Mouse (Mus musculus): ENCODE data around the gene Cdhr5. TPM values are rescaled to one million over a fixed set of nuclear protein-coding genes. Genes with fewer than 3 reads are reported as not detected.
"Not testable (repeated sequence)": the region's sequence is repeated elsewhere in the genome, so short reads cannot be mapped to it uniquely, and the experiment has no call there.

The Cdhr5 gene
- total RNA-seq, 2 experiments from 2014 or later, result not detected

- intact Hi-C loops (cut with DNase I), result no loop called here
- DNase-seq (ENCODE audit: low spot score in 2 of 2), result no peak
Observed at GRCm38 (mm10) chr7:141278766-141279590, 2.4 kb upstream of the Cdhr5 start, which contains the start of gene Sct. Gene Sct (minus strand): TSS chr7:141279133.

GRCm38 (mm10) chr7:141277701-141278678, 1.4 kb upstream of the Cdhr5 start:
- intact Hi-C loops (cut with DNase I), result no loop called here
- DNase-seq (ENCODE audit: low spot score in 2 of 2), result no peak

- intact Hi-C loops (cut with DNase I), result no loop called here
- DNase-seq (ENCODE audit: low spot score in 2 of 2), result no peak
Observed at GRCm38 (mm10) chr7:141275356-141275755, 1.2 kb downstream of the Cdhr5 start.

- intact Hi-C loops (cut with DNase I), result no loop called here
Observed at GRCm38 (mm10) chr7:141270631-141271030, 6.0 kb downstream of the Cdhr5 start.

GRCm38 (mm10) chr7:141269273-141269545, 7.4 kb downstream of the Cdhr5 start:
- intact Hi-C loops (cut with DNase I), result loop anchor here (5.0 kb wide), 1 partner anchor 93 kb away; no protein-coding TSS in a partner anchor
- DNase-seq (ENCODE audit: low spot score in 2 of 2), result no peak

More at GRCm38 (mm10) chr7:141270631-141271030, 6.0 kb downstream of the Cdhr5 start:
- DNase-seq (ENCODE audit: low spot score in 2 of 2), result no peak

GRCm38 (mm10) chr7:141268466-141269272, 7.9 kb downstream of the Cdhr5 start:
- intact Hi-C loops (cut with DNase I), result loop anchor here (5.0 kb wide), 1 partner anchor 94 kb away; no protein-coding TSS in a partner anchor
- DNase-seq (ENCODE audit: low spot score in 2 of 2), result no peak

- intact Hi-C loops (cut with DNase I), result loop anchor here (5.0 kb wide), 1 partner anchor 96 kb away; no protein-coding TSS in a partner anchor
Observed at GRCm38 (mm10) chr7:141265739-141266561, 10.6 kb downstream of the Cdhr5 start, which contains the start of gene Irf7. Gene Irf7 (minus strand): TSS chr7:141266481.

GRCm38 (mm10) chr7:141265411-141265738, 11.2 kb downstream of the Cdhr5 start:
- DNase-seq (ENCODE audit: low spot score in 2 of 2), result no peak
- intact Hi-C loops (cut with DNase I), result loop anchor here (5.0 kb wide), 1 partner anchor 97 kb away; no protein-coding TSS in a partner anchor

More at GRCm38 (mm10) chr7:141265739-141266561, 10.6 kb downstream of the Cdhr5 start, which contains the start of gene Irf7:
- peak in 1 of 2 experiments; percentile 21 for DNase-seq (ENCODE audit: low spot score in 2 of 2)

- no peak for DNase-seq (ENCODE audit: low spot score in 2 of 2)
Observed at GRCm38 (mm10) chr7:141264761-141265410, 11.7 kb downstream of the Cdhr5 start.

GRCm38 (mm10) chr7:141264041-141264700, 12.4 kb downstream of the Cdhr5 start:
- no peak for DNase-seq (ENCODE audit: low spot score in 2 of 2)
- intact Hi-C loops (cut with DNase I), result no loop called here

More at GRCm38 (mm10) chr7:141264761-141265410, 11.7 kb downstream of the Cdhr5 start:
- intact Hi-C loops (cut with DNase I), result loop anchor here (5.0 kb wide), 1 partner anchor 97 kb away; no protein-coding TSS in a partner anchor

GRCm38 (mm10) chr7:141263640-141264039, 12.9 kb downstream of the Cdhr5 start:
- DNase-seq (ENCODE audit: low spot score in 2 of 2), result no peak
- intact Hi-C loops (cut with DNase I), result no loop called here

GRCm38 (mm10) chr7:141261480-141261879, 15.1 kb downstream of the Cdhr5 start:
- DNase-seq (ENCODE audit: low spot score in 2 of 2), result no peak
- intact Hi-C loops (cut with DNase I), result no loop called here

GRCm38 (mm10) chr7:141256159-141256558, 20.4 kb downstream of the Cdhr5 start:
- intact Hi-C loops (cut with DNase I), result no loop called here
- DNase-seq (ENCODE audit: low spot score in 2 of 2), result no peak

GRCm38 (mm10) chr7:141250486-141250885, 26.1 kb downstream of the Cdhr5 start:
- intact Hi-C loops (cut with DNase I); DNase-seq (ENCODE audit: low spot score in 2 of 2): not testable (repeated sequence)

GRCm38 (mm10) chr7:141231551-141231950, 45.0 kb downstream of the Cdhr5 start:
- DNase-seq (ENCODE audit: low spot score in 2 of 2), result no peak
- intact Hi-C loops (cut with DNase I), result no loop called here

- intact Hi-C loops (cut with DNase I), result no loop called here
- no peak for DNase-seq (ENCODE audit: low spot score in 2 of 2)
Observed at GRCm38 (mm10) chr7:141231111-141231510, 45.5 kb downstream of the Cdhr5 start.

- DNase-seq (ENCODE audit: low spot score in 2 of 2), result no peak
- intact Hi-C loops (cut with DNase I), result no loop called here
Observed at GRCm38 (mm10) chr7:141230570-141230969, 46.0 kb downstream of the Cdhr5 start.

Data from left cerebral cortex, postnatal 25 days (tissue).